Mouse (Mus musculus) spleen, postnatal 4 days (tissue): ENCODE data around the gene Atf6.

ENCODE experiments used
- DNase-seq, 2 experiments: peaks; one replicate each; pipeline ENCODE4 v3.0.0; 2022; ENCODE audit warnings: low spot score in 2 of 2

Atf6 gene

DNA sequence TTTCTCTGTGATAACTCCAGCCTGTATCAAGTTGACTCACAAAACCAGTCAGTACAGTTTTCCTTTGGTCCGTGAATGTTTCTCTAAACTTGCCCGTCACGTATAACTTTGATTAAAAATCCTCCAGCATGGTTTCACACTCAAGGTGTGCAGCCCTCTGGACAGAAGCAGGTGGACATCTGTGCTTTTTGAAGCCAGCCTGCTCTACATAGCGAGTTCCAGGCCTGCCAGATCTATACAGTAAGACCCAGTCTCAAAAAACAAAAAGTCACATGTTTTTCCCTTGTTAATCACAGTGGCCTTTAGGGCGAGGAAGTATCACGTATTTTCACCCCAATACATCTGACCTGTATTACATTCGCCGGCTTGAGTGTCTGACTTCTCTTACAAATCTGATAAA lies 16.8 kb upstream of the Atf6 start:
- DNase-seq = no peak

DNA sequence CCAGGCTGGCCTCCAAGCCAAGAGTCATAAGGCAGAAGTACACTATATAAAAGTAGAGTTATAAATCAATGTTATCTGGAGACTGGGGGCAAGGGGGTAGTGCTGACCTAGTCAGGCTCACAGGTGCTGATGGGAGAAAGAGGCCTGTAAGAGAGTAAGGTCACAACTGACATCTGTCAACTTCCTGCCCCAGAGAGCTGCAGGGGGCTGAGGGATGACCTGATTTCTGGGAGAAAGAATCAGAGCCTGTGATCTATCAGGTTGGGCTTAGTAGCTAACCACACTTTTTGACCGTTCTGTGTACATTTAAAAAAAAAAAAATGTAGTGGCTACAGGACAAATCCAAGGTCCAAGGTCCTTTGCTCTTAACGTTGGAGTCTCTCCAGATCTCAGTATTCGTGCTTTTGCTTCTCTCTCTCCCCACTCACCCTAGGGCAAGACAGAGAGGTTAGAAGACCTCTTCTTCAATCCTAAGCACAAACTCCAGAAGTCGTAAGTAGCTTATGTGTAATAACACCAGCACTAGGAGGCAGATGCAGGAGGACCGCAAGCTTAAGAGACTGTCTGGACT lies 15.4 kb upstream of the Atf6 start:
- DNase-seq = no peak

GRCm38 (mm10) chr1:170876906-170877305 lies 9.3 kb upstream of the Atf6 start:
- DNase-seq = no peak

- DNase-seq = no peak
These were observed 8.1 kb upstream of the Atf6 start for GRCm38 (mm10) chr1:170875676-170876075.

DNA sequence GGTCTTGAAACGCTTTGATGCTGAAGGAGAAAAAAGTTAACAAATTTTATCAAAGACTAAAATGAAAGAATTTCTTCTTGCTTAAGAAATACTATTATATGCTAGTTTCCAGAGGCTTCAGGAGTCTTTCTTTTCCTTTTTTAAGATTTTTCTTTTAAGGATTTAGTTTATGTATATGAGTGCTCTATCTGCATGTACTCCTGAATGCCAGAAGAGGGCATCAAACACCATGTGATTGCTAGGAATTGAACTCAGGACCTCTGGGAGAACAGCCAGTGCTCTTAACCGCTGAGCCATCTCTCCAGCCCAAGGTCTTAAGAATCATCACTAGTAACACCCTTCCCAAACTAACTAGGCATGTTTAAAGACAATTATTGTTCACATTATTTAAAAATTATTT lies 4.4 kb upstream of the Atf6 start:
- DNase-seq = no peak

DNA sequence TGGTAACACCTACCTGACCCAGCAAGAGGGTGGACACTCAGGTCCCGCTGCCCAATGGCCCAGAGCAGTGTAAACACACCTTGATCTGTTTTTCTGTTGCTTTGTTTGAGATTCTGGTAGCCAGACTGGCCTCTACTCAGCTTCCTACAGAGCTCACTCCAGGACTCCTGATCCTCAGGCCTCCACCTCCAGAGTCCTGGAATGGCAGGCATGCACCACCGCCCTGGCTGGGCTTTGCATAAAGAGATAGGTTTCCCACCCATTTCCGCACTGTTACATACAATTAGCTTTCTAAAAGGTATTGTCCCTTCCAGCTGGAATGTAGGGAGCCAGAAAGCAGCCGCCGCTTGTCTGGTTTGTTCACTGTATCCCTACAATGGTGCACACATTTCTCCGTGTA lies 3.8 kb upstream of the Atf6 start:
- no peak for DNase-seq

GRCm38 (mm10) chr1:170868905-170869283 lies 1.3 kb upstream of the Atf6 start:
- no peak for DNase-seq

DNA sequence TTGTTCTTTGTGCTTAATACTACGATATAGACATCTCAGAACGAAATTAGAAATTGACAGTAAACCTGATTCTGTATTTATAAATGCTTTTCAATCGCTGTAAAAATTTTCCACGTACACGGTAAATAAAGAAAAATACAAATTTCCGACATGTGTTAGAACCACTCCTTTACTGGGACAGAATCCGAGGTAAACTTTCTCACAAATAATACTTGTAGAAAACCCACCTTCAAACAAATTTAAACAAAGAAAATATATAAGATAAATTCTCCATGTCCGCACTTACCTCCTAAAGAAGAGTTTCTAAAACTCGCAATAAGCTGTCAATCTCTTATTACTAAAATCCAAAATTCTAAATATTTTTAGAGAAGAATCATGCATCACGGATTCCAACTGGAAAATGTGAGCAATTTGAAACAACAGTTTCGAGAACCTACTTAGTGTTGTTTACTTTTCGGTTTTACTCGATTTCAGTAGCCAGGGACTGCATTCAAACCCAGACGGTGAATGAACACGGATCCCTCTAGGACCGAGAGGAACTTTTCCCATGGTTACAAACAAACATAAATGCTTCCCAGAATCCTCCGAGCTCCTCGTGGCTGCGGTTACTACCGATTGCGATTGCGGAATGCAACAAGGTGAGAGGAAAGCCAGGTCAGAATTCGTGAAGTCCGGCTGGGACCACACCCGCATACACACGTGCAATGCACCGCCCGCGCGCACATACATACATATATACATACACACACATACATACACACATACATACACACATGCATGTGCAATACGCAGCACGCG lies 735 bp upstream of the Atf6 start:
- DNase-seq = peak; percentile 51 to 70

DNA sequence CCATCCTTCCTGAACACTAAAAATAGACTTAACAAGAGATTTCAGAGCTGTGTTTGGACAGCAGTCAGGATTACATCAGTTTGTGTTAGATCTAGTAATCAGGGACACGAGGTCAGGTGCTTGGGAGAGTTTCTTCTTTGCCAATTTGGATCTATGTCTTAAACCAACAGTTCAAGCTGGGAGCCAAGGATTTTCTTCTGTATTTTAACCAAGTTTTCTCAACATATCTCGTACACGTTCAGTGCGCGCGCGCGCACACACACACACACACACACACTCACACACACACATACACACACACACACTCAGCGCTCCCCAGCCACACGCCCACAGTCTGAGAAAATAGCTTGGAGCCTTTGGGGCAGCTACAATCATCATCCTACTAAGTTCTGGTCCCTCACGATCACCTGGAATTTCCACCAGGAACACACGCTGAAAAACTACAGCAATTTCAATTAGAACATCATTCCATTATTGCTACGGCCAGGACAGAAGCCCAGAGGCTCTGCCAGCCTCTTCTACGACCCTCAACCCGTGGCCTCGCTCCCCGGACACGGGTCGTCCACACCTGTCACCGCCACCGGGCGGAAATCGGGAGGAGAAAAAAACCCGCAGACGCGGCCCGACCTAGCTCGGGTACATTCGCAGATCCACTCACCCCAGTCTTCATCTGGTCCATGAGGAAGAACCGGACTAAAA lies 430 bp downstream of the Atf6 start:
- peak in 1 of 2 experiments; percentile 68 for DNase-seq

- DNase-seq = no peak
These were observed 2.2 kb downstream of the Atf6 start for GRCm38 (mm10) chr1:170865406-170865805.

DNA sequence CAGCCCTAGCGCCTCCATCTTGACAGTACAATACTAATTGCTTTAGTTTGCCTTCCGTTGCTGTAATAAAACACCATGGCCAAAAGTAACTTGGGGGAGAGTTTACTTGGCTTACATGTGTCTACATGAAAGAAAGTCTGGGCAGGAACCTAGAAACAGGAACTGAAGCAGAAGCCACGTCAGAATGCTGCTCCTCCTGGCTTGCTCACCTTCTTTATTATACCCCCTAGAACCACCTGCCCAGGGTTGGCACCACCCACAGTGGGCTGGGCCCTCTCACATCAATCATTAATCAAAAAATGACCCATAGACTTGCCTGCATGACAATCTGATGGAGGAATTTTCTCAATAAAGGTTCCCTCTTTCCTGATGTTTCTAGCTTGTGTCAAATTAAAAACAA lies 2.8 kb downstream of the Atf6 start:
- DNase-seq = no peak

GRCm38 (mm10) chr1:170864234-170864633 lies 3.3 kb downstream of the Atf6 start:
- no peak for DNase-seq

DNA sequence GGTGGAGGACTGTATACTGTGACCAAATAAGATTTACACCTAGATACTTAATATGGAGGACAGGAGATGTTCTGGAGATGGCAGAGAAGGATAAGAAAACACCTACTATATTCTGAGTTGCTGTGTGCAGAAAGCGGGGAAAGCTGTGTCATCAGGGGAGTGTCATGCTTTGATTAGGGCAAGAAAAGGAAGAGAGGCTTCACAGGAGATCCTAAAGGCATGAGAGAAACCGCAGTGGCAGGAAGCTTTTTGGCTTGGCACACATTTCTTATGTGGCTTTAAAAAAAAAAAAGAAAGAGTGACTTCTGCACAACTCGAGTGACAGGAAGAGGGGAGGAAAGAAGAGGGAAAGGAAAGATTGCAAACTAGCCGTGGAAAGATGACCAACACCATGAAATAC lies 4.5 kb downstream of the Atf6 start:
- DNase-seq = no peak

- DNase-seq = no peak
These were observed 5.2 kb downstream of the Atf6 start for GRCm38 (mm10) chr1:170862435-170862717.

GRCm38 (mm10) chr1:170861671-170862434 lies 5.7 kb downstream of the Atf6 start:
- DNase-seq = no peak

DNA sequence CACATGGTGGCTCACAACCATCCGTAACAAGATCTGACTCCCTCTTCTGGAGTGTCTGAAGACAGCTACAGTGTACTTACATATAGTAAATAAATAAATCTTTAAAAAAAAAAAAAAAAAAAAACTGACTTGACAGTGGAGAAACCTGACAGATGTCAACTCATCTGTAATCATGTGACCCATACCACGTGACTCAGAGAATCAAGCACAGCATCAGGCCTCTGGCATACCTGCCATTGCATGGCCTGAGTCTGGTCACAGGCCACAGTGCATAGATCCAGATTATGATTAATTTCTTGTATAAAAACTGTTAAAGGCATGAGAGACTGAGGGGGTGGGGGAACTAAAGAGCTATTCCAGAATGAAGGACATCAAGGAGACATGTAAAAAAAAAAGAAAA lies 8.7 kb downstream of the Atf6 start:
- DNase-seq = no peak

DNA sequence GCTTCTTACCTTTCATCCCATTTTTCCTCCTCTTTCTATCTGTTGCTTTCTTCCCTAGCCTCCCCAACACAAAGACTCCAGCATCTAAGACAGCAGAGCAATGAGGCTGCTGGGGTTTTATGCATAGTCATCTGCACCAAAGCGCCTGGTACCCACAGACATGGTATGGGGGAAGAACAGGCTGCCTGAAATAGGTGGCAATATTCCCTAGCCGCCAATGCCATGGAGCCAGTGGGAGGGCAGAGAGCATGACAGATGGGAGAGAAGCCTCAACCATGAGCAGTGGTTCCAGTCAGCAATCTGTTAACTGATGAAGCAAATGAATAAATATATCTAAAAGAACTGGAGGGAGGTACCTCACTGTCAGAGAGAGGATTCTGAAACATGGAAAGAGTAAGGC lies 10.2 kb downstream of the Atf6 start:
- no peak for DNase-seq

DNA sequence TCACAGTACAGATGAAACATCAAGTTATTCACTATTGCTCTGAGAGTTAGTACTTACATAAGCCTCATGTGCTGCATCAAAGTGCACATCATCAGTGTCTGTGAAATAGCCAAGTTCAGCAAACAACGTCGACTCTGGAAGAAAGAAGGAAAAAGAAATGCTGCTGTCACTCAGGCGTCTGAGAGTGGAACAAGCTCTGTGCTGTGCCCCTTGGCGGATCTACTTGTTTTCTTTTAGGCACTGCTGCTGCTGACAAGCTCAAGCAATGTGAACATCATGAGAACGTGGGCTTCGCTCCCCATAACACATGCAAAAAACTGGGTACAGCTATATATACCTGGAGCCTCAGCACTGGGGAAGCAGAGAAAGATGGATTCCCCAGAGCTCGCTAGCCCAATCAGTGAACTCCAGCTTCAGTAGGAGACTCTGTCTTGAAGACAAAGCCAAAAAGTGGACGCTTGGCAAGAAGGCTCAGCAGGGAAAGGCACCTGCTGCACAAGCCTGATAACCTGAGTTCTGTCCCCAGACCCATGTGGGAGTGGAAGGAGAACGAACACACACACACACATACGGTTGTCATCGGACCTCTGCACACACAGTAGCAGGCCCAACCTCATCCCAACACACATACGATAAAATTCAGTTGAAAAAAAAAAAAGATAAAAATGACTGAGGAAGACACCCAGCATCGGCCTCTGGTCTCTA lies 12.4 kb downstream of the Atf6 start:
- no peak for DNase-seq

GRCm38 (mm10) chr1:170853604-170854003 lies 14.0 kb downstream of the Atf6 start:
- no peak for DNase-seq

GRCm38 (mm10) chr1:170850637-170851624 lies 16.6 kb downstream of the Atf6 start:
- no peak for DNase-seq

GRCm38 (mm10) chr1:170850007-170850406 lies 17.6 kb downstream of the Atf6 start:
- DNase-seq = no peak
